Mouse (Mus musculus) olfactory bulb, adult 2 months (tissue): ENCODE measurements around the gene Gzma. TPM values are rescaled to one million over a fixed set of nuclear protein-coding genes. Genes with fewer than 3 reads are reported as not detected.

Source experiments
- H3K27ac ChIP-seq: fragments of 200-500 bp; 2 replicates; pipeline ENCODE4 v1.5.1; 2012; ENCODE audit warnings: low read depth, low read length; ENCODE audit not compliant: insufficient read depth
- H3K4me1 ChIP-seq: fragments of 200-500 bp; 2 replicates; pipeline ENCODE4 v1.6.1; 2012; ENCODE audit warnings: low read length; ENCODE audit not compliant: control insufficient read depth, insufficient read depth
- H3K4me3 ChIP-seq: fragments of 200-500 bp; 2 replicates; pipeline ENCODE4 v1.5.1; 2012; ENCODE audit warnings: mild to moderate bottlenecking, low read depth, low read length, moderate library complexity; ENCODE audit not compliant: insufficient read depth
- CTCF ChIP-seq: fragments of 200-500 bp; IDR thresholded peaks from 2 replicates; pipeline ENCODE4 v1.5.1; 2012; ENCODE audit warnings: low read depth, mild to moderate bottlenecking, low read length, moderate library complexity; ENCODE audit not compliant: insufficient read depth
- POLR2A ChIP-seq: fragments of 200-500 bp; IDR thresholded peaks from 2 replicates; pipeline ENCODE4 v1.6.1; 2012; ENCODE audit warnings: mild to moderate bottlenecking, low read depth, low read length, moderate library complexity; ENCODE audit not compliant: insufficient read depth
- WGBS: fragments of 180-500 bp; shearing (Covaris S2); methylation state at CpG from one replicate; pipeline ENCODE4 v1.1.7; 2018; 5-methylcytosine and 5-hydroxymethylcytosine counted together
- polyA plus RNA-seq: library from polyadenylated mRNA; stranded (reverse); fragments of >200 nt; gene quantifications from 2 replicates; pipeline ENCODE4 v1.2.4, GENCODE M21; 2012; ENCODE audit warnings: low replicate concordance; ENCODE audit not compliant: missing spikeins, insufficient read depth, insufficient read length

The Gzma gene
- polyA plus RNA-seq, 1 experiment = not detected

- TF ChIP-seq POLR2A (no peak), CTCF (no peak)
- Histone ChIP-seq H3K27ac (no peak overlapping the region), H3K4me3 (no peak overlapping the region), H3K4me1 (no peaks in the 10 kb centered on the region)
- WGBS = 55% methylated on average over 3 of the region's 3 CpGs
Observed at GRCm38 (mm10) chr13:113097011-113097410, 3.8 kb downstream of the Gzma start.

- Histone ChIP-seq H3K27ac (no peak overlapping the region), H3K4me1 (no peaks in the 10 kb centered on the region), H3K4me3 (no peak overlapping the region)
- TF ChIP-seq POLR2A = no peak
- TF ChIP-seq CTCF = no peak
- 61% methylated on average over 1 of the region's 1 CpGs for WGBS
Observed at GRCm38 (mm10) chr13:113094618-113095017, 6.2 kb downstream of the Gzma start.

GRCm38 (mm10) chr13:113090489-113090888 lies 10.3 kb downstream of the Gzma start:
- TF ChIP-seq CTCF (no peak), POLR2A (no peak)
- Histone ChIP-seq H3K27ac (no peak overlapping the region), H3K4me3 (no peak overlapping the region), H3K4me1 (no peaks in the 10 kb centered on the region)
- WGBS = 85% methylated on average over 8 of the region's 8 CpGs

GRCm38 (mm10) chr13:113087226-113088017 lies 13.4 kb downstream of the Gzma start:
- H3K4me1 ChIP-seq = no peaks in the 10 kb centered on the region
- no peak overlapping the region for H3K4me3 ChIP-seq
- no peak overlapping the region for H3K27ac ChIP-seq
- no peak for TF ChIP-seq CTCF
- no peak for TF ChIP-seq POLR2A
- 87% methylated on average over 13 of the region's 13 CpGs for WGBS

- TF ChIP-seq CTCF = no peak
- no peak for TF ChIP-seq POLR2A
- no peak overlapping the region for H3K27ac ChIP-seq
- H3K4me3 ChIP-seq = no peak overlapping the region
- H3K4me1 ChIP-seq = no peaks in the 10 kb centered on the region
- WGBS = 81% methylated on average over 5 of the region's 5 CpGs
Observed at GRCm38 (mm10) chr13:113084732-113085131, 16.0 kb downstream of the Gzma start.

- Histone ChIP-seq H3K27ac (no peak overlapping the region), H3K4me1 (no peaks in the 10 kb centered on the region), H3K4me3 (no peak overlapping the region)
- WGBS = 33% methylated on average over 1 of the region's 1 CpGs
- TF ChIP-seq POLR2A = no peak
- TF ChIP-seq CTCF = no peak
Observed at GRCm38 (mm10) chr13:113082101-113082500, 18.7 kb downstream of the Gzma start.

GRCm38 (mm10) chr13:113079021-113079420 lies 21.8 kb downstream of the Gzma start:
- TF ChIP-seq POLR2A = no peak
- WGBS = 78% methylated on average over 9 of the region's 9 CpGs
- no peak overlapping the region for H3K4me3 ChIP-seq

GRCm38 (mm10) chr13:113064542-113064941 lies 36.2 kb downstream of the Gzma start:
- WGBS = 87% methylated on average over 9 of the region's 9 CpGs
- H3K4me1 ChIP-seq = no peaks in the 10 kb centered on the region
- TF ChIP-seq POLR2A = no peak
- TF ChIP-seq CTCF = no peak
- no peak overlapping the region for H3K4me3 ChIP-seq
- H3K27ac ChIP-seq = no peak overlapping the region

More at GRCm38 (mm10) chr13:113079021-113079420, 21.8 kb downstream of the Gzma start:
- Histone ChIP-seq H3K4me1 (no peaks in the 10 kb centered on the region), H3K27ac (no peak overlapping the region)

- Histone ChIP-seq H3K4me1 (no peaks in the 10 kb centered on the region), H3K27ac (no peak overlapping the region), H3K4me3 (no peak overlapping the region)
- TF ChIP-seq POLR2A (no peak), CTCF (no peak)
- WGBS = 90% methylated on average over 6 of the region's 6 CpGs
Observed at GRCm38 (mm10) chr13:113061746-113062145, 39.0 kb downstream of the Gzma start.

- Histone ChIP-seq H3K4me1 (no peaks in the 10 kb centered on the region), H3K27ac (no peak overlapping the region), H3K4me3 (no peak overlapping the region)
- 47% methylated on average over 8 of the region's 8 CpGs for WGBS
- TF ChIP-seq CTCF = peak; percentile 16; the same call in 1 of the 2 replicates
- TF ChIP-seq POLR2A = no peak
Observed at GRCm38 (mm10) chr13:113055826-113056225, 45.0 kb downstream of the Gzma start.

- 95% methylated on average over 8 of the region's 8 CpGs for WGBS
- no peak overlapping the region for H3K4me3 ChIP-seq
- no peak for TF ChIP-seq POLR2A
- TF ChIP-seq CTCF = no peak
- H3K4me1 ChIP-seq = no peaks in the 10 kb centered on the region
- no peak overlapping the region for H3K27ac ChIP-seq
Observed at GRCm38 (mm10) chr13:113054230-113054629, 46.6 kb downstream of the Gzma start.
